Mouse (Mus musculus): ENCODE measurements at regions not wholly inside any gene's neighbourhood (a gene's known extent, or its start where the extent isn't known, plus 50 kb on each side); places are given as distances from the start of the nearest gene placed in this dataset.

DNA sequence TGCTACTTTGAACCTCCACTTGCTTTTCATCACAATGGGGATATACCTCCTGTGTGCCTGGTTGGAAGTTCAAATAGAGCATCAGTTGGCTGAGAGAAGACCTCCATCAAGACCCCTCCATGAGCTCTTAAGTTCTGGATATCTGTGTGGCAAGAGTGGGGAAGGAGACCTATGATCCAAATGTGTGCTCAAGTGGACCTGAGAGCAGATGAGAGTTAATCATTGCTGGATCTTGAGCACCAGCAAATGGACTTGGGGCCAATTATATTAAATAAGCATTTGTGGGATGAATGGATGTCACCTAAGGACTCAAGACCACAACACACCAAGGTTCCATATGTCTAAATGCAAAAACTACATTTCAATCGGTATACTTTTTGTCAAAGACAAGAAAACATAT is 88.0 kb downstream of the Ddx1 start:
- TF ChIP-seq CHD2 (IDR thresholded peaks at IDR 0.05; ENCODE audit: low read depth, low read length) (no peak), HCFC1 (IDR thresholded peaks at IDR 0.05; ENCODE audit: borderline replicate concordance, insufficient read depth, low read length) (no peak), MAFK (IDR thresholded peaks at IDR 0.05; ENCODE audit: insufficient read depth, low read depth, low read length) (no peak)

Measured in ES-E14 (cell line).